Mouse (Mus musculus): ENCODE measurements around the gene Gm37240.

DNA sequence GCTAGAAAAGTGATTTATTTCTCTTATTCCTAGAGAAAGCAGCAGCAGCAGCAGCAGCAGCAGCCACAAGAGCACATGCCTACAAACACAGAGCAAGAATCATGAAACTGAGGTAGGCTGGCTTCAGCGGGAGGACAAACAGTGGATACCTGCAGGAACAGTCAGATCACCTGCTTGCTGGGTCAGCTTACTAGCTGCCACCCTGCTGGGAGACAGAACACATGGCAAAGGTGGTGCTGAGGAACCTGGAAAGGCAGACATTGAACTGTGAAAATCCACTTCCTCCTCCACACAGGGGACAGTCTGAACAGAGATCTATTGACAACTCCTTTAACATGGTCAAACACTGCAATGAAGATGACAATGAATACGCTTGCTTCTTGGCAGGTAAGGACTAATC, 1358.3 kb downstream of the Gm37240 start:
- no peak for TF ChIP-seq POLR2A (IDR thresholded peaks at IDR 0.05; ENCODE audit: borderline replicate concordance, control insufficient read depth, low read depth, low read length)
- no peak for TF ChIP-seq CTCF (IDR thresholded peaks at IDR 0.05; ENCODE audit: control insufficient read depth, insufficient read depth, low read length)
